Mouse (Mus musculus) limb, embryonic 10.5 days (tissue): ENCODE measurements around the gene Fam183b. TPM values are rescaled to one million over a fixed set of nuclear protein-coding genes. Genes with fewer than 3 reads are reported as not detected.
"Not testable (repeated sequence)": the region's sequence is repeated elsewhere in the genome, so short reads cannot be mapped to it uniquely, and the experiment has no call there.

ENCODE experiments used
- DNase-seq: peaks from one replicate; pipeline ENCODE4 v3.0.0-alpha.2; 2017; ENCODE audit warnings: low spot score
- H3K27ac ChIP-seq: fragments of 300-500 bp; sonication (generic); 2 replicates; pipeline ENCODE4 v1.5.1; 2016; ENCODE audit warnings: mild to moderate bottlenecking
- H3K27me3 ChIP-seq: fragments of 300-500 bp; sonication (generic); 2 replicates; pipeline ENCODE4 v1.6.1; 2016; ENCODE audit warnings: low read depth, mild to moderate bottlenecking; ENCODE audit not compliant: poor library complexity, severe bottlenecking
- H3K36me3 ChIP-seq: fragments of 300-500 bp; sonication (generic); 2 replicates; pipeline ENCODE4 v1.6.1; 2016; ENCODE audit warnings: mild to moderate bottlenecking, moderate library complexity
- H3K4me1 ChIP-seq: fragments of 300-500 bp; sonication (generic); 2 replicates; pipeline ENCODE4 v1.6.1; 2016
- H3K4me3 ChIP-seq: fragments of 300-500 bp; sonication (generic); 2 replicates; pipeline ENCODE4 v1.5.1; 2016; ENCODE audit warnings: mild to moderate bottlenecking, moderate library complexity
- H3K9me3 ChIP-seq: fragments of 300-500 bp; sonication (generic); replicated peaks from 2 replicates; pipeline ENCODE4 v1.6.1; 2016; ENCODE audit warnings: mild to moderate bottlenecking
- WGBS: fragments of 180-500 bp; shearing (Covaris S2); methylation state at CpG from one replicate; pipeline ENCODE4 v1.1.7; 2016; 5-methylcytosine and 5-hydroxymethylcytosine counted together
- polyA plus RNA-seq: library from polyadenylated mRNA; unstranded; fragments of >200 nt; fragmentation: Nextera tagmentation; extraction: Ambion mirVana; gene quantifications from 2 replicates; pipeline ENCODE4 v1.2.1, GENCODE M21; 2016

The Fam183b gene
- polyA plus RNA-seq, 1 experiment from 2014 or later: not detected

- Histone ChIP-seq H3K36me3 (no peaks in the 10 kb centered on the region), H3K4me3 (no peak overlapping the region), H3K4me1 (peaks cover 7% of the 10 kb centered on the region), H3K27ac (no peak overlapping the region), H3K9me3 (no peaks in the 10 kb centered on the region), H3K27me3 (no peaks in the 10 kb centered on the region)
- WGBS: 82% methylated on average over 5 of the region's 5 CpGs
- DNase-seq: no peak
Measured at GRCm38 (mm10) chr11:58799747-58800146, 2.0 kb downstream of the Fam183b start.

GRCm38 (mm10) chr11:58796850-58797249, 4.9 kb downstream of the Fam183b start:
- DNase-seq: no peak
- WGBS: 75% methylated on average over 7 of the region's 7 CpGs

GRCm38 (mm10) chr11:58795856-58796255, 5.9 kb downstream of the Fam183b start:
- no peak overlapping the region for H3K27ac ChIP-seq
- H3K36me3 ChIP-seq: no peaks in the 10 kb centered on the region
- no peaks in the 10 kb centered on the region for H3K27me3 ChIP-seq
- no peaks in the 10 kb centered on the region for H3K4me1 ChIP-seq
- H3K4me3 ChIP-seq: no peak overlapping the region
- no peak for DNase-seq
- 70% methylated on average over 2 of the region's 2 CpGs for WGBS
- H3K9me3 ChIP-seq: no peaks in the 10 kb centered on the region

More at GRCm38 (mm10) chr11:58796850-58797249, 4.9 kb downstream of the Fam183b start:
- Histone ChIP-seq H3K9me3 (no peaks in the 10 kb centered on the region), H3K27ac (no peak overlapping the region), H3K27me3 (no peaks in the 10 kb centered on the region), H3K4me3 (no peak overlapping the region), H3K4me1 (peaks cover 3% of the 10 kb centered on the region), H3K36me3 (no peaks in the 10 kb centered on the region)

GRCm38 (mm10) chr11:58790646-58791045, 11.1 kb downstream of the Fam183b start:
- Histone ChIP-seq H3K4me3 (no peak overlapping the region), H3K4me1 (no peaks in the 10 kb centered on the region), H3K9me3 (no peaks in the 10 kb centered on the region), H3K27me3 (no peaks in the 10 kb centered on the region), H3K36me3 (no peaks in the 10 kb centered on the region), H3K27ac (no peak overlapping the region)
- DNase-seq: no peak
- whole genome bisulfite sequencing: 90% methylated on average over 6 of the region's 6 CpGs

GRCm38 (mm10) chr11:58790053-58790452, 11.7 kb downstream of the Fam183b start:
- H3K27me3 ChIP-seq: no peaks in the 10 kb centered on the region
- no peak overlapping the region for H3K4me3 ChIP-seq
- no peak for DNase-seq
- H3K4me1 ChIP-seq: no peaks in the 10 kb centered on the region
- H3K36me3 ChIP-seq: no peaks in the 10 kb centered on the region
- WGBS: 66% methylated on average over 2 of the region's 2 CpGs
- no peak overlapping the region for H3K27ac ChIP-seq
- H3K9me3 ChIP-seq: no peaks in the 10 kb centered on the region

- Histone ChIP-seq H3K4me3 (no peak overlapping the region), H3K27me3 (no peaks in the 10 kb centered on the region), H3K36me3 (no peaks in the 10 kb centered on the region), H3K4me1 (no peaks in the 10 kb centered on the region), H3K9me3 (no peaks in the 10 kb centered on the region), H3K27ac (no peak overlapping the region)
- 45% methylated on average over 3 of the region's 3 CpGs for WGBS
- no peak for DNase-seq
Measured at GRCm38 (mm10) chr11:58789532-58789931, 12.2 kb downstream of the Fam183b start.

GRCm38 (mm10) chr11:58788346-58788745, 13.4 kb downstream of the Fam183b start:
- H3K36me3 ChIP-seq: no peaks in the 10 kb centered on the region
- H3K4me1 ChIP-seq: no peaks in the 10 kb centered on the region
- no peak overlapping the region for H3K27ac ChIP-seq
- no peaks in the 10 kb centered on the region for H3K9me3 ChIP-seq
- no peak for DNase-seq
- WGBS: 85% methylated on average over 8 of the region's 8 CpGs
- H3K4me3 ChIP-seq: no peak overlapping the region
- H3K27me3 ChIP-seq: no peaks in the 10 kb centered on the region

GRCm38 (mm10) chr11:58787651-58788050, 14.1 kb downstream of the Fam183b start:
- WGBS: 89% methylated on average over 10 of the region's 10 CpGs
- no peaks in the 10 kb centered on the region for H3K27me3 ChIP-seq

GRCm38 (mm10) chr11:58784182-58784581, 17.6 kb downstream of the Fam183b start:
- no peaks in the 10 kb centered on the region for H3K27me3 ChIP-seq
- H3K4me1 ChIP-seq: no peaks in the 10 kb centered on the region
- H3K36me3 ChIP-seq: no peaks in the 10 kb centered on the region
- H3K9me3 ChIP-seq: no peaks in the 10 kb centered on the region
- no peak overlapping the region for H3K4me3 ChIP-seq
- H3K27ac ChIP-seq: no peak overlapping the region
- no peak for DNase-seq
- WGBS: 82% methylated on average over 2 of the region's 2 CpGs

More at GRCm38 (mm10) chr11:58787651-58788050, 14.1 kb downstream of the Fam183b start:
- no peak overlapping the region for H3K27ac ChIP-seq
- no peaks in the 10 kb centered on the region for H3K4me1 ChIP-seq
- no peaks in the 10 kb centered on the region for H3K36me3 ChIP-seq
- DNase-seq: no peak
- no peak overlapping the region for H3K4me3 ChIP-seq
- no peaks in the 10 kb centered on the region for H3K9me3 ChIP-seq

- Histone ChIP-seq H3K36me3 (no peaks in the 10 kb centered on the region), H3K27me3 (no peaks in the 10 kb centered on the region), H3K4me3 (no peak within 1 kb of the TSS), H3K27ac (no peak within 1 kb of the TSS), H3K4me1 (no peaks in the 10 kb centered on the region), H3K9me3 (no peaks in the 10 kb centered on the region)
- no peak for DNase-seq
- WGBS: 88% methylated on average over 6 of the region's 6 CpGs
Measured at GRCm38 (mm10) chr11:58782480-58783089, 19.2 kb downstream of the Fam183b start, which contains the start of gene Olfr314. Gene Olfr314, plus strand, starts transcription at chr11:58782952.

GRCm38 (mm10) chr11:58772888-58773287, 28.9 kb downstream of the Fam183b start, which contains the start of gene Olfr315:
Gene Olfr315, plus strand, starts transcription at chr11:58773188.
- no peak within 1 kb of the TSS for H3K27ac ChIP-seq
- no peak within 1 kb of the TSS for H3K4me3 ChIP-seq
- H3K9me3 ChIP-seq: no peaks in the 10 kb centered on the region
- no peaks in the 10 kb centered on the region for H3K36me3 ChIP-seq
- DNase-seq: no peak
- H3K4me1 ChIP-seq: no peaks in the 10 kb centered on the region
- H3K27me3 ChIP-seq: no peaks in the 10 kb centered on the region

GRCm38 (mm10) chr11:58752434-58752833, 49.3 kb downstream of the Fam183b start, which contains the start of gene Olfr316:
Gene Olfr316, plus strand, starts transcription at chr11:58752734.
- no peaks in the 10 kb centered on the region for H3K4me1 ChIP-seq
- no peak within 1 kb of the TSS for H3K27ac ChIP-seq
- 92% methylated on average over 2 of the region's 2 CpGs for WGBS
- no peaks in the 10 kb centered on the region for H3K36me3 ChIP-seq
- no peak within 1 kb of the TSS for H3K4me3 ChIP-seq
- no peaks in the 10 kb centered on the region for H3K9me3 ChIP-seq
- DNase-seq: no peak
- no peaks in the 10 kb centered on the region for H3K27me3 ChIP-seq

GRCm38 (mm10) chr11:58751096-58751495, 50.7 kb downstream of the Fam183b start:
- H3K27ac ChIP-seq, H3K36me3 ChIP-seq, DNase-seq, H3K4me1 ChIP-seq, H3K4me3 ChIP-seq, H3K9me3 ChIP-seq, H3K27me3 ChIP-seq: not testable (repeated sequence)
- 77% methylated on average over 18 of the region's 18 CpGs for whole genome bisulfite sequencing
